Mouse (Mus musculus) midbrain, embryonic 13.5 days (tissue): Measurements from ENCODE around the gene Smarcd2. TPM values are rescaled to one million over a fixed set of nuclear protein-coding genes. Genes with fewer than 3 reads are reported as not detected.
A peak's percentile ranks its signal among the peaks of the same experiment; 100 is the strongest.

Source experiments
- ATAC-seq: fragments of 200-750 bp; cut with Nextera tagmentation; 2 replicates; pipeline ENCODE4 v1.8.0; 2017; ENCODE audit warnings: mild to moderate bottlenecking, moderate TSS enrichment, moderate library complexity
- H3K27ac ChIP-seq: fragments of 300-500 bp; sonication (generic); 2 replicates; pipeline ENCODE4 v1.5.1; 2015; ENCODE audit warnings: inconsistent platforms, mild to moderate bottlenecking, moderate library complexity
- H3K27me3 ChIP-seq: fragments of 300-500 bp; sonication (generic); 2 replicates; pipeline ENCODE4 v1.6.1; 2015; ENCODE audit warnings: mild to moderate bottlenecking, inconsistent platforms
- H3K36me3 ChIP-seq: fragments of 300-500 bp; sonication (generic); 2 replicates; pipeline ENCODE4 v1.6.1; 2015; ENCODE audit warnings: mild to moderate bottlenecking, inconsistent platforms
- H3K4me1 ChIP-seq: fragments of 300-500 bp; sonication (generic); replicated peaks from 2 replicates; pipeline ENCODE4 v1.6.1; 2015; ENCODE audit warnings: inconsistent platforms
- H3K4me2 ChIP-seq: fragments of 300-500 bp; sonication (generic); replicated peaks from 2 replicates; pipeline ENCODE4 v1.6.1; 2015; ENCODE audit warnings: moderate library complexity, mild to moderate bottlenecking, inconsistent platforms
- H3K4me3 ChIP-seq: fragments of 300-500 bp; sonication (generic); replicated peaks from 2 replicates; pipeline ENCODE4 v1.5.1; 2015; ENCODE audit warnings: mild to moderate bottlenecking, inconsistent platforms
- H3K9ac ChIP-seq: fragments of 300-500 bp; sonication (generic); replicated peaks from 2 replicates; pipeline ENCODE4 v1.6.1; 2015; ENCODE audit warnings: mild to moderate bottlenecking, inconsistent platforms
- H3K9me3 ChIP-seq: fragments of 300-500 bp; sonication (generic); 2 replicates; pipeline ENCODE4 v1.6.1; 2016; ENCODE audit warnings: mild to moderate bottlenecking, inconsistent platforms
- WGBS: fragments of 180-500 bp; shearing (Covaris S2); methylation state at CpG from one replicate; pipeline ENCODE4 v1.1.7; 2015; 5-methylcytosine and 5-hydroxymethylcytosine counted together
- polyA plus RNA-seq: library from polyadenylated mRNA; unstranded; fragments of >200 nt; fragmentation: Nextera tagmentation; extraction: Ambion mirVana; gene quantifications from 2 replicates; pipeline ENCODE4 v1.2.1, GENCODE M21; 2015

The Smarcd2 gene
- polyA plus RNA-seq, 1 experiment from 2014 or later: 11.4 TPM

GRCm38 (mm10) chr11:106215927-106216729 lies 56.6 kb downstream of the Smarcd2 start, which contains the start of gene Ccdc47:
Ccdc47 (minus strand) TSS chr11:106216344.
- Histone ChIP-seq H3K27ac (peak within 1 kb of the TSS; percentile 97), H3K27me3 (no peaks in the 10 kb centered on the region), H3K4me1 (peaks cover 45% of the 10 kb centered on the region), H3K4me2 (peak within 1 kb of the TSS; percentile 68), H3K9ac (peak within 1 kb of the TSS; percentile 98), H3K9me3 (no peaks in the 10 kb centered on the region), H3K4me3 (peak within 1 kb of the TSS; percentile 99), H3K36me3 (peaks cover 19% of the 10 kb centered on the region)
- under 1% methylated on average over 46 of the region's 46 CpGs for WGBS
- peak; percentile 99 for ATAC-seq

GRCm38 (mm10) chr11:106215450-106215859 lies 57.3 kb downstream of the Smarcd2 start:
- ATAC-seq: no peak
- peak overlapping the region; percentile 99 for H3K4me3 ChIP-seq
- peaks cover 45% of the 10 kb centered on the region for H3K4me1 ChIP-seq
- no peaks in the 10 kb centered on the region for H3K9me3 ChIP-seq
- no peak overlapping the region for H3K27ac ChIP-seq
- H3K4me2 ChIP-seq: peak overlapping the region; percentile 68
- 28% methylated on average over 7 of the region's 7 CpGs for WGBS
- H3K9ac ChIP-seq: peak overlapping the region; percentile 89
- H3K36me3 ChIP-seq: peaks cover 24% of the 10 kb centered on the region
- H3K27me3 ChIP-seq: no peaks in the 10 kb centered on the region

GRCm38 (mm10) chr11:106214856-106215255 lies 57.9 kb downstream of the Smarcd2 start:
- peak overlapping the region; percentile 89 for H3K9ac ChIP-seq
- peaks cover 39% of the 10 kb centered on the region for H3K4me1 ChIP-seq
- no peaks in the 10 kb centered on the region for H3K27me3 ChIP-seq
- H3K4me3 ChIP-seq: peak overlapping the region; percentile 99
- no peaks in the 10 kb centered on the region for H3K9me3 ChIP-seq
- H3K36me3 ChIP-seq: peaks cover 30% of the 10 kb centered on the region
- ATAC-seq: no peak
- no peak overlapping the region for H3K27ac ChIP-seq
- 93% methylated on average over 5 of the region's 5 CpGs for WGBS
- H3K4me2 ChIP-seq: peak overlapping the region; percentile 68

Other genes starting within 250 kb of the Smarcd2 start
- 118 and 119 TPM in 2 replicates for gene Dcaf7, start 236.1 kb downstream of the Smarcd2 start, polyA plus RNA-seq
- gene Taco1, start 206.9 kb downstream of the Smarcd2 start, polyA plus RNA-seq: 8.3 and 9.6 TPM in 2 replicates
- 12.5 and 14.5 TPM in 2 replicates for gene Map3k3, start 188.4 kb downstream of the Smarcd2 start, polyA plus RNA-seq
- gene Gm10840, start 112.1 kb downstream of the Smarcd2 start, polyA plus RNA-seq: 1.7 TPM in 1 of 2 replicates, not detected in the other
- gene Limd2, start 112.1 kb downstream of the Smarcd2 start, polyA plus RNA-seq: 211 TPM in 2 replicates
- gene Strada, start 70.8 kb downstream of the Smarcd2 start, polyA plus RNA-seq: 33.8 and 36.9 TPM in 2 replicates
- 96.2 and 101 TPM in 2 replicates for gene Ccdc47, start 56.6 kb downstream of the Smarcd2 start, polyA plus RNA-seq
- 101 and 105 TPM in 2 replicates for gene Ddx42, start 56.0 kb downstream of the Smarcd2 start, polyA plus RNA-seq
- 39.3 and 40.3 TPM in 2 replicates for gene Ftsj3, start 16.9 kb downstream of the Smarcd2 start, polyA plus RNA-seq
- gene Psmc5, start 16.8 kb downstream of the Smarcd2 start, polyA plus RNA-seq: 324 and 341 TPM in 2 replicates
- 0.16 and 0.18 TPM in 2 replicates for gene Tcam1, start 3.7 kb upstream of the Smarcd2 start, polyA plus RNA-seq
- not detected in 2 replicates for gene Gh, start 28.9 kb upstream of the Smarcd2 start, polyA plus RNA-seq
- 0.50 and 0.66 TPM in 2 replicates for gene Cd79b, start 41.8 kb upstream of the Smarcd2 start, polyA plus RNA-seq
- gene Scn4a, start 80.3 kb upstream of the Smarcd2 start, polyA plus RNA-seq: 0.05 TPM in 1 of 2 replicates, not detected in the other
- not detected in 2 replicates for gene Prr29, start 92.5 kb upstream of the Smarcd2 start, polyA plus RNA-seq
- gene Icam2, start 115.1 kb upstream of the Smarcd2 start, polyA plus RNA-seq: 8.5 and 10.7 TPM in 2 replicates
- 6.5 and 6.7 TPM in 2 replicates for gene Ern1, start 214.9 kb upstream of the Smarcd2 start, polyA plus RNA-seq